Mouse (Mus musculus): ENCODE data around the gene Cyren.

Gene Cyren

DNA sequence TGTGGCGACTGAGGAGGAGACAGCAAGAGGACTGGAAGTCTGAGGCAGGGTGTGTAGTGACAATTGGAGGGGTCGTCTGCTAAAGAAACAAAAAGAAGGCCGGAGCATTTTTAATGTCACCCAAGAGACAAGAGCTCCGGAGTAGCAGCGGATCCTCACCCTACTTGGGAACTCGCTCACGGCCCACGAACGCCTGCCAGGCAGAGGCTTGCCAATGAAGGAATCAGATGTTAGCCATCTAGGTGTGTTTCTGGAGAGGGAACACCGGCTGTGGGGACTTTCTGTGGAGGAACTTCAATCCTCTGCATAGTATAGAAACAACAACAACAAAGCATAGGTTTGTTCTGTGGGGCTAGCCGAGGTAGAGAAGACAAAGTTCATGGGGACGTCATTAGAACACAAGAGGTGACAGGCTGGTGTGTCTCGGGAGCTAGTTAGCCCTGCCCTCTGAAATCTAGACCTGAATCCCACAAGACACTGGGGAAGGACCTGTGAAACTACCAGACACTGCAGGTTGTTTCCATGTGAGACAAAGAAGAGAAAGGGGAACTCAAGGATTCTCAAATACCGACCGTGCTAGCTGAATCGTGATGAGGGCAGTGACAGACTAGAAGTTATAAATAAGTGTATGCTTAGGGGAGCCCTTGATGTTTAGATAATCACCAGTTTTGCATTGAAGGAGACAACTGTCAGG lies 10.4 kb downstream of the Cyren start:
- DNase-seq (ENCODE audit: low spot score in 2 of 2) = no peak

DNA sequence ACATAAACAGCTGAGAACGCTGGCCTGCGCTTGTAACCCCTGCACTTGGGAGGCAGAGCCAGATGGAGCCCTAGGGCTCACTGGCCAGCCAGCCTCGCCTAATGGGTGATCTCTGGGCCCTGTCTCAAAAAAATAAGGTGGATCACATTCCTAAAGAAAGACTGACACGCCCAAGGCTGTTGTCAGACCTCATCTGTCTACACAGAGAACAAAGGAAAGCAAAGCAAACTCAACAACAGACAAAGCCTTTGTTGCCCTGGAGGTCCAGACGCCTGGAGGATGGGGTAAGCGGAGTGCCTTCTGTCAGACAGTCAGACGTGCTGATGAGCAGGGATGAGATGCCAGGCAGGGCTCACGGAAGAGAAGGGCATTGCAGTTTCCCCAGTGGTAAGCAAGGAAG lies 11.1 kb downstream of the Cyren start:
- no peak for DNase-seq (ENCODE audit: low spot score in 2 of 2)

DNA sequence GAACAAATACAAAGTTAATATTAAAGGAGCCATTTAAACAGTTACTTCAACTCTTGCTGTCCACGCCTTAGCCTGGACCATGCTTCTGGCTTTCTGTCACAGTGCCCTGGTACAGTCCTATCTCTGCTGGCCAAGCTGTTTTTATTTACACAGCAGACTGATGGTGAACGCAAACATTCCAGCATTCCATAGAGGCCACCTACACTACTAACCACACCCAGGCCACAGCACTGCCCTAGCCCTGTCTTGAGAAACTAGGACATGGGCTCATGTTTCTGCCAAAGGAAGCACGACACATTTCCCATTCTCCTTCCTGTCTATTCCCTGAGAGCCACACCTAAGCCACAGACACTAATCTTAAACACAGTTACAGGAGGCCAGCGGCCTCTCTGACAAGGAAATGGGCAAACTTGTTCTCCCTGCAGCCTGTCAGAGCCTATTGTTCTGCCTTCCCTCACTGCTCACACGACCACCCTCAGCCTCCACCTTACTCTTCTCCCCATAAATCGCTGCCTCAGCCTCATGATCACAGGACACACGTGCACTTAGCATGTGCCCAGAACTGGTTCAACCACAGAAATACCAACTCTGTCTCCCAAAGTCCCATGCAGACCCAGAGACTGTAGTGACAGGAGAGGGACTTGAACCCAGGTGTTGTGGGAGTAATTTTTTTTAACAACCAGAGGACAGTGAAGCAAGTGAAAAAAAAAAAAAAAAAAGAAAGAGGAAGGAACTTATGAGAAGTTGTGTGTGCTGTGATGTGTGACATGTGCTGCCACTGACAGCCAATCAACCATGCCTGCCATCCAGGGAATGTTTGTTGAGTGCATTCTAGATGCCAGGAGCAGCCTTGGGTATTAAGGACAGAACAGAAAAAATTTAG lies 11.9 kb downstream of the Cyren start:
- no peak for DNase-seq (ENCODE audit: low spot score in 2 of 2)

DNA sequence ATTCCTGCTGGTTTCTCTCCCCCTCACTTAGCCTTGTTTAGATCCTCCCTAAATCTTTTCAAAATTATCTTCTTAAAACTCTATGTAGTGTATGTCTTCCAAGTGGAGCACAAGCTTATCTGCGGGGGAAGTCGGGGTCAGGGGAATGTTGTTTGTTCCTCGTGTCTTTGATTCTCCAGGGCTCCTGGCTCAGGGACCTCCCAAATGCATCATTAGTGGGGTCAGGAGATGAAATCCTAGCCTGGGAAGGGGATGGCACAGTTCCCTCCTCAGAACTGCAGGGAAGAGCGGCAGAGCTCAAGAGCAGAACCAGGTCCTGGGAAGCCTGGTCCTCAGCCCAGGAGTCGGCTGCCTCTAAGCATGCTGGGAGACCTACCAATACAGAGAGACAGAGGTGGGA lies 12.6 kb downstream of the Cyren start:
- DNase-seq (ENCODE audit: low spot score in 2 of 2) = no peak

DNA sequence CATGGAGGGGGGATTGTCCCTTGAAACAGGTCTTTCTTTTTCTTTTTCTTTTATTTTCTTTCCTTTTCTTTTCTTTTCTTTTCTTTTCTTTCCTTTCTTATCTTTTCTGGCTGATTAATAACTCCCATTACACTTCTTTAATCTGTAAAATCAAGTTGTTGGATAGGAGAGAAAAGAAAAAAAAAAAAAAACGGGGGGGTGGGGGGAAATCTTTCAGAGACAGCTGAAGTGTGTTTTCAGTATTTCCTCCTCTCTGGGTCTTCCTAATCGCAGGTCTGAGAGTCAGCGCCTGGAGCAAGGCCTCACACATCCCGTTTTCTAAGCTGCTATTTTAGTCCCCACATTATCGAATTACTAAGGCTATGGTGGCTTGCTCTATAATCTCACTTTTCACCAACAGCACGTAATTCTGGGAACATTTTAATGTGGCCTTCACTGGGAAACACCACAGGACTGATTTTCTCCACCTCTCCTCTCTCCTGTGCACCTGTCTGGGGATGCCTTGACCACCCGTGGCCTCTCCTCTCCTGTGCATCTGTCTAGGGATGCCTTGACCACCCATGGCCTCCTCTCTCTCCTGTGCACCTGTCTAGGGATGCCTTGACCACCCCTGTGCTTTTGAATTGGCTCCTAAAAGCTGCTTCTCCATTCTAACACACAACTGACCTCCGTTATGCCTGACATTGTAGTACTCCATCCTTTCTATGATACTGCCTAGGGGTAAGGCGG lies 13.9 kb downstream of the Cyren start:
- no peak for DNase-seq (ENCODE audit: low spot score in 2 of 2)

DNA sequence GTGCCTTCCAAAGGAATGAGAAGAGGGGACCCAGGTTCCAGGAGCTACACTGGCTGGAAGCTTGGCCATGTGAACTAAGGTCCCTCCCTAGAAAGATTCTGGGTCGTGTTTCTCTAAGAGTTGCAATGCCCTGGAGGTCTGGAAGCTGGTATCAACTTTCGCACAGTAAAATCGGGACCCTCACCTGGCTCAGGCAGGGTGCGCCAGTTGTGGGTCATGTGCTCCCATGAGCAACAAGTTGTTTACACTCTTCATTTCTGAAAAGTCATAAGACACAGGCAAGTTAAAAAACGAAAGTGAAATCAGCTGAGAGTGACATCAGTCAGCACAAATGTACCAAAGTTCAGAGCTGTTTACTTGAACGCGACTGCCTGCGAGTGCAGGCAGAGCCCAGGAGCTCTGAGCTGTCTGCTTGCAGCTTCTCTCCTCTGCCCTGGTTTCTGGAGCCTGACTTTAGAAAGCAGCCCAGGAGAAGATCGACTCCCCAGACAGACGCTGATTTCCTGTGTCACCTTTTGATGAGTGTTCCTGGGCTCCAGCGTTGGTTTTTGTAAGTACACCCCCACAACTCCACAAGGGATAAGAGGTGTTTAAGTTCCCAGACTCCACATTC lies 15.0 kb downstream of the Cyren start, which contains the start of gene Tmem140:
Gene Tmem140 (plus strand): TSS at position 356 of the 613 bp plus-strand sequence.
- DNase-seq (ENCODE audit: low spot score in 2 of 2) = no peak

DNA sequence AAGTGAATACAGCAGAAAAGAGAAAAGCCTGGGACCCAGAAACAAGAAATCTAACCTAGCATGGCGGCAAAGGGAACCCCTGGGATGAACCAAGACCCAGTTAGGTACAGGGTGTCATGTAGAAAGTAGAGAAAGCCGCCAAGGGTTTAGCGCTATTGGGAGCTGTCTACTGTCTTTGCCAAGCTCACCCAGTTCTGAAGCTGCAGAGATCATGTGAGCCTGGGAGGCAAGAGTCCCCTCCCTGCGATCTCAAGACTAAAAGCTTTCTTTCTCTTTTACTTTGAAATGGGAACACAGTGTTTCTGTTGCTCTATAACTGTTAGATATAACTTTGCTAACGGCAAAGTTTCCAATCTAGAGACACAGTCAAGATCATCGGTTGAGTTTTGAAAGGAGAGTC lies 15.5 kb downstream of the Cyren start:
- DNase-seq (ENCODE audit: low spot score in 2 of 2) = no peak

DNA sequence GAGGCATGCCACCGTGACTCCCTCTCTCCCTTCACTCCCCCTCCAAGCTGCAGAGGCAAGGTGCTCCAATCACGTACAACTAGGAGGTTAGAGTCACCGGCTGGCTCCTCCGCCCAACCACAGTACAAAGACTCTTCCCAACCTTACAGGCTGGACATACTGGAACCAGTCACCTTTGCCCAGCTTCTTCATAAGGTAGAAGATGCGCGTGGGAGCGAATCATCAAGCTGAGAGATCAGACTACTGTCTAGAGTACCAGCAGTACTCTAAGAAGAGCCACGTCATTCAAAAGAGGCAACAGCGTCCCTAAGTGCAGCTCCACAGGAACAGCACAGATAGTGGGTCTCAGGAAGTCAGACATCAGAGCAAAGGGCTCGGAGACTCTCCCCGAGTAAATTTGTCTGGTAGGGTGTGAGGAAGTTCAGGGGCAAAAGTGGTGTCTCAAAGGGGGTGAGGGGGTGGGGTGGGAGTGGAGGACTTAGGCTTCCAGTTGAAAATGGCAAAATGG lies 16.3 kb downstream of the Cyren start:
- DNase-seq (ENCODE audit: low spot score in 2 of 2) = no peak

DNA sequence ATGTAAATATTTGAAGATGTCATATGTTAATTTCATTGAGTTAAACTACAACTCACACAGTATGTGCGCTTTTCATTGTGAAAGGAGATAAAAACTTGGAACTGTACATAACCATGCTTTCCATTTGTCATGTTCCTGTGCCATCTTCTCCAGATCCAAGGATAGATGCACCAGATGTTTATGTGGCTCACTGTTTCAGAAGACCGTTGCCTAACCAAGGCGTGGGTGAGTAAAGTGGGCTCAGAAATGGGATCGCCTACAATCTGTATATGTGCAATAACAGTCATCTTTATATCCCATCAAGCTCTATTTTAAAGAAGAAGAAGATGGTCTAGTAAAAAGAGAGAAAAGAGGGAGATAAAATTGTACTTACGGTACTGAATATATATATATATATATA lies 45.5 kb downstream of the Cyren start:
- DNase-seq (ENCODE audit: low spot score in 2 of 2) = no peak

DNA sequence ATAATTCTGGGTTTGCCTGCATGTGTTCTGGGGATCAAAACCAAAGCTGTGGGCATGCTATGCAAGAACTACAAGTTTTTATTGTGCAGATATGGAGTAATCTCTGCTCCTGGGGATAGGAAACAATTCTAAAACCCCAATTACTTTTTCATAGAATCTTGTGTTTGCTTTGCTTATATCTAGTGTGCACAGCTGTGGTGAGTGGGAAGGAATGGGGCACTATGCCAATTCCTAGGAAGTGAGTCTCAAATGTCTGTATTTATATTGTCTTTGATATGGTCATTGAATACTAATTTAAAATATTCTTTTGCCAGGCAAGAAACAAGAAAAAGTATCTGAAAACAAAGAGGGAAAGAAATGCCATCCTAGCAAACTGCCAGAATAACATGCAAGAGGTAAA lies 53.5 kb downstream of the Cyren start:
- no peak for DNase-seq (ENCODE audit: low spot score in 2 of 2)

All from frontal cortex, postnatal 14 days (tissue).